Mouse (Mus musculus): ENCODE results near the gene Pkp1. TPM values are rescaled to one million over a fixed set of nuclear protein-coding genes. Genes with fewer than 3 reads are reported as not detected.

Pkp1 gene
- total RNA-seq (2021), result under 1 TPM in 1 of 2 experiments, not detected in 1; 0.23 TPM
- long read RNA-seq, experiment 1, partial matches to known transcripts, result 0 of 2 reads
- long read RNA-seq, experiment 1, other reads (novel, unspliced or antisense), result 2 of 2 reads
- long read RNA-seq, experiment 2, result 0 reads

- intact Hi-C loops (cut with DNase I), result no loop called here
- DNase-seq, result no peak
Measured at GRCm38 (mm10) chr1:135918644-135919407, at the start of gene Pkp1. Gene Pkp1 (minus strand): TSS chr1:135919207.

- intact Hi-C loops (cut with DNase I), result no loop called here
Measured at GRCm38 (mm10) chr1:135967739-135968138, 48.7 kb upstream of the Pkp1 start.

GRCm38 (mm10) chr1:135964561-135964960 lies 45.6 kb upstream of the Pkp1 start:
- intact Hi-C loops (cut with DNase I), result no loop called here
- DNase-seq, result no peak

More at GRCm38 (mm10) chr1:135967739-135968138, 48.7 kb upstream of the Pkp1 start:
- no peak for DNase-seq

GRCm38 (mm10) chr1:135963177-135963576 lies 44.2 kb upstream of the Pkp1 start:
- intact Hi-C loops (cut with DNase I), result no loop called here
- no peak for DNase-seq

GRCm38 (mm10) chr1:135958483-135958882 lies 39.5 kb upstream of the Pkp1 start:
- intact Hi-C loops (cut with DNase I), result loop anchor here (5.0 to 10.0 kb wide), 3 partner anchors 54 to 216 kb away; no protein-coding TSS in a partner anchor
- DNase-seq, result no peak

GRCm38 (mm10) chr1:135948871-135949270 lies 29.9 kb upstream of the Pkp1 start:
- no peak for DNase-seq
- intact Hi-C loops (cut with DNase I), result no loop called here

- intact Hi-C loops (cut with DNase I), result no loop called here
- DNase-seq, result no peak
Measured at GRCm38 (mm10) chr1:135946247-135946646, 27.2 kb upstream of the Pkp1 start.

- no peak for DNase-seq
- intact Hi-C loops (cut with DNase I), result loop anchor here (1.0 kb wide), 1 partner anchor 80 kb away; no protein-coding TSS in a partner anchor
Measured at GRCm38 (mm10) chr1:135945711-135946110, 26.7 kb upstream of the Pkp1 start.

- DNase-seq, result peak; percentile 33 to 71
- intact Hi-C loops (cut with DNase I), result loop anchor here (1.0 kb wide), 1 partner anchor 79 kb away; no protein-coding TSS in a partner anchor
Measured at GRCm38 (mm10) chr1:135944526-135945259, 25.7 kb upstream of the Pkp1 start.

- DNase-seq, result no peak
- intact Hi-C loops (cut with DNase I), result no loop called here
Measured at GRCm38 (mm10) chr1:135943713-135944112, 24.7 kb upstream of the Pkp1 start.

GRCm38 (mm10) chr1:135942116-135942515 lies 23.1 kb upstream of the Pkp1 start:
- intact Hi-C loops (cut with DNase I), result no loop called here

GRCm38 (mm10) chr1:135941259-135942006 lies 22.4 kb upstream of the Pkp1 start:
- intact Hi-C loops (cut with DNase I), result no loop called here
- no peak for DNase-seq

More at GRCm38 (mm10) chr1:135942116-135942515, 23.1 kb upstream of the Pkp1 start:
- no peak for DNase-seq

GRCm38 (mm10) chr1:135936091-135936490 lies 17.1 kb upstream of the Pkp1 start:
- intact Hi-C loops (cut with DNase I), result loop anchor here (10.0 kb wide), 1 partner anchor 51 kb away; no protein-coding TSS in a partner anchor
- DNase-seq, result no peak

- intact Hi-C loops (cut with DNase I), result loop anchor here (10.0 kb wide), 1 partner anchor 49 kb away; no protein-coding TSS in a partner anchor
- DNase-seq, result no peak
Measured at GRCm38 (mm10) chr1:135933704-135934293, 14.8 kb upstream of the Pkp1 start.

GRCm38 (mm10) chr1:135929876-135930275 lies 10.9 kb upstream of the Pkp1 start:
- intact Hi-C loops (cut with DNase I), result loop anchor here (10.0 kb wide), 1 partner anchor 45 kb away; no protein-coding TSS in a partner anchor
- no peak for DNase-seq

GRCm38 (mm10) chr1:135925848-135926247 lies 6.8 kb upstream of the Pkp1 start:
- DNase-seq, result no peak
- intact Hi-C loops (cut with DNase I), result no loop called here

- no peak for DNase-seq
- intact Hi-C loops (cut with DNase I), result no loop called here
Measured at GRCm38 (mm10) chr1:135924377-135924994, 5.5 kb upstream of the Pkp1 start.

- DNase-seq, result no peak
- intact Hi-C loops (cut with DNase I), result no loop called here
Measured at GRCm38 (mm10) chr1:135923229-135923628, 4.2 kb upstream of the Pkp1 start.

- DNase-seq, result no peak
- intact Hi-C loops (cut with DNase I), result no loop called here
Measured at GRCm38 (mm10) chr1:135917206-135917605, 1.8 kb downstream of the Pkp1 start.

Measured in gastrocnemius, postnatal 36 days (tissue).